Mouse (Mus musculus) liver, postnatal 0 days (tissue): ENCODE results near the gene Tec. TPM values are rescaled to one million over a fixed set of nuclear protein-coding genes. Genes with fewer than 3 reads are reported as not detected.
A peak's percentile ranks its signal among the peaks of the same experiment; 100 is the strongest.

ENCODE experiments used
- ATAC-seq: fragments of 200-750 bp; cut with Nextera tagmentation; 2 replicates; pipeline ENCODE4 v1.8.0; 2017; ENCODE audit warnings: mild to moderate bottlenecking, moderate library complexity
- DNase-seq: peaks from one replicate; pipeline ENCODE4 v3.0.0-alpha.2; 2016
- H3K27ac ChIP-seq: fragments of 300-500 bp; sonication (generic); 2 replicates; pipeline ENCODE4 v1.5.1; 2014; ENCODE audit warnings: antibody characterized with exemption, moderate library complexity, mild to moderate bottlenecking, low read depth
- H3K27me3 ChIP-seq: fragments of 300-500 bp; sonication (generic); 2 replicates; pipeline ENCODE4 v1.6.1; 2014; ENCODE audit warnings: low read length, control low read depth, mixed read lengths; ENCODE audit not compliant: insufficient read depth
- H3K36me3 ChIP-seq: fragments of 300-500 bp; sonication (generic); replicated peaks from 2 replicates; pipeline ENCODE4 v1.6.1; 2014; ENCODE audit warnings: mild to moderate bottlenecking, control low read depth, low read length, moderate library complexity, mixed read lengths; ENCODE audit not compliant: insufficient read depth
- H3K4me1 ChIP-seq: fragments of 300-500 bp; sonication (generic); 2 replicates; pipeline ENCODE4 v1.6.1; 2014; ENCODE audit warnings: antibody characterized with exemption, mild to moderate bottlenecking, control low read depth; ENCODE audit not compliant: insufficient read depth
- H3K4me2 ChIP-seq: fragments of 300-500 bp; sonication (generic); 2 replicates; pipeline ENCODE4 v1.6.1; 2014; ENCODE audit warnings: low read depth, mild to moderate bottlenecking, low read length, moderate library complexity, mixed read lengths
- H3K4me3 ChIP-seq: fragments of 300-500 bp; sonication (generic); 2 replicates; pipeline ENCODE4 v1.5.1; 2014; ENCODE audit warnings: low read depth, low read length
- H3K9ac ChIP-seq: fragments of 300-500 bp; sonication (generic); replicated peaks from 2 replicates; pipeline ENCODE4 v1.6.1; 2014; ENCODE audit warnings: mild to moderate bottlenecking, moderate library complexity
- H3K9me3 ChIP-seq: fragments of 300-500 bp; sonication (generic); 2 replicates; pipeline ENCODE4 v1.6.1; 2016; ENCODE audit warnings: mild to moderate bottlenecking, control low read depth, low read length, mixed read lengths
- CTCF ChIP-seq: sonication (generic); IDR thresholded peaks from 2 replicates; pipeline ENCODE4 v1.5.1; 2016; ENCODE audit warnings: antibody characterized with exemption, low read depth
- EP300 ChIP-seq: IDR thresholded peaks from 2 replicates; pipeline ENCODE4 v1.6.1; 2016; ENCODE audit warnings: antibody characterized with exemption, low read depth, mild to moderate bottlenecking
- WGBS: fragments of 180-500 bp; shearing (Covaris S2); extraction: QIAGEN DNeasy Blood & Tissue Kit; methylation state at CpG from one replicate; pipeline ENCODE4 v1.1.7; 2014; ENCODE audit not compliant: insufficient replicate concordance; 5-methylcytosine and 5-hydroxymethylcytosine counted together
- polyA plus RNA-seq: library from polyadenylated mRNA; unstranded; fragments of >200 nt; fragmentation: Nextera tagmentation; extraction: Ambion mirVana; gene quantifications from 2 replicates; pipeline ENCODE4 v1.2.1, GENCODE M21; 2015

Gene Tec
- polyA plus RNA-seq, 1 experiment from 2014 or later, result 9.2 TPM

DNA sequence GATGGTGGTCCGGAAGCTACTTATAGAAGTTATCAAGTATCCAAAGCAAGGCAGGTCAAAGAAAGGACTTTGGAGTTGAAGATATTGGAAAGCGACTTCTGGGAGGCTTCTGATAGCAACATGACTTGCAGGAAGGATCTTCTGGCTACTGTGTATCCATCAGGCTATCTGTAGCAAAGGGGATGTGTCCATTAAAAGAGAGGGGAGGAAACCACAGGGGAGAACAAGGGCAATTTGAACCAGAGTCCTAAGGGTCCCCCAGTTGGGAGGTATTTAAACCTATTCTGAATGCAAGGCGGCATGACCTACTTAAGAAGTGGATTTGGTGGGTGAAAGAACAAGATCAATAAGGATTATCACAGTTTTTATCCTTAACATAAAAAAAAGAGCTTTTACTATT is 43.0 kb upstream of the Tec start:
- 62% methylated on average over 3 of the region's 3 CpGs for WGBS
- no peaks in the 10 kb centered on the region for H3K27me3 ChIP-seq
- H3K4me3 ChIP-seq, result no peak overlapping the region
- no peaks in the 10 kb centered on the region for H3K36me3 ChIP-seq
- no peak overlapping the region for H3K9ac ChIP-seq
- TF ChIP-seq EP300 (no peak), CTCF (no peak)
- H3K4me2 ChIP-seq, result no peak overlapping the region
- no peaks in the 10 kb centered on the region for H3K9me3 ChIP-seq
- H3K4me1 ChIP-seq, result peaks cover 26% of the 10 kb centered on the region
- no peak for ATAC-seq
- no peak overlapping the region for H3K27ac ChIP-seq
- no peak for DNase-seq

DNA sequence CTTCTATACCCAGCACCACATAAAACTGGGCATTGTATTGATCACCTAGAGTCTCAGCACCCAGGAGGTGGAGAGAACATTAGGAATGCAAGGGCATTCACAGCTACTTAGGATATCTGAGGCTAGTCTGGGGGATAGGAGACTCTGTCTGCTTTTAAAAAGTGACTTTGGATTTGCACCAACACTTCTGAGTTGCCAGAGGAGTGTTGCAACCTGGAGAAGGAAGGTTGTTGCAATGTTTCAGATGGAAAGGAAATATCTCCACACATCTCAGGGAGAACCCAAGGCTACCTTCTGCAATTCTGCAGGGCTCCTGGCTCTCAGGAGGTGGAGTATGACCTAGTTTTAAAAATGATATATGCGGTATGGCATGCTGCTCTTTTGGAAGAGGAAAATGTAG is 42.1 kb upstream of the Tec start:
- no peak for ATAC-seq
- Histone ChIP-seq H3K27me3 (no peaks in the 10 kb centered on the region), H3K27ac (no peak overlapping the region), H3K4me2 (no peak overlapping the region), H3K36me3 (no peaks in the 10 kb centered on the region), H3K4me1 (peaks cover 18% of the 10 kb centered on the region), H3K9ac (no peak overlapping the region), H3K4me3 (no peak overlapping the region), H3K9me3 (no peaks in the 10 kb centered on the region)
- DNase-seq, result no peak
- TF ChIP-seq EP300 (no peak), CTCF (no peak)
- 72% methylated on average over 1 of the region's 1 CpGs for WGBS

DNA sequence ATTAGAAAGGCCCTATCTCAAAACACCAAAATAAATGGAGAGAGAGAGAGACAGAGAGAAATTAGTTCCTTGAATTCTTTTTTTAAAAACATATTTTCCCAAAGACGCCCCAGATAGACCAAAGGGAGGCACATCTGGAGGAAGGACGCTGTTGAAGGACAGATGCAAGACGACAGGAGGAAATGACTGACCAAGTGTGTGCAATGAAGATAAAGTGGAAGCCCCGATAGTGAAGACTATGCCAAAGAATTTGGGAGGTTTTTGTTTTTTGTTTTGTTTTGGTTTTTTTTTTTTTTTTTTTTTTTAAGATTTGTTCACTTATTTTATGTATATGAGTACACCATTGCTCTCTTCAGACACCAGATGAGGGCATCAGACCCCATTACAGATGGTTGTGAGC is 41.1 kb upstream of the Tec start:
- no peaks in the 10 kb centered on the region for H3K9me3 ChIP-seq
- H3K4me3 ChIP-seq, result no peak overlapping the region
- peak; percentile 45; the same call in 1 of the 2 replicates for TF ChIP-seq EP300
- TF ChIP-seq CTCF, result no peak
- DNase-seq (no peak), ATAC-seq (no peak)
- 28% methylated on average over 4 of the region's 4 CpGs for WGBS
- peaks cover 15% of the 10 kb centered on the region for H3K4me1 ChIP-seq
- no peaks in the 10 kb centered on the region for H3K36me3 ChIP-seq
- no peaks in the 10 kb centered on the region for H3K27me3 ChIP-seq
- no peak overlapping the region for H3K9ac ChIP-seq
- H3K27ac ChIP-seq, result no peak overlapping the region
- no peak overlapping the region for H3K4me2 ChIP-seq

DNA sequence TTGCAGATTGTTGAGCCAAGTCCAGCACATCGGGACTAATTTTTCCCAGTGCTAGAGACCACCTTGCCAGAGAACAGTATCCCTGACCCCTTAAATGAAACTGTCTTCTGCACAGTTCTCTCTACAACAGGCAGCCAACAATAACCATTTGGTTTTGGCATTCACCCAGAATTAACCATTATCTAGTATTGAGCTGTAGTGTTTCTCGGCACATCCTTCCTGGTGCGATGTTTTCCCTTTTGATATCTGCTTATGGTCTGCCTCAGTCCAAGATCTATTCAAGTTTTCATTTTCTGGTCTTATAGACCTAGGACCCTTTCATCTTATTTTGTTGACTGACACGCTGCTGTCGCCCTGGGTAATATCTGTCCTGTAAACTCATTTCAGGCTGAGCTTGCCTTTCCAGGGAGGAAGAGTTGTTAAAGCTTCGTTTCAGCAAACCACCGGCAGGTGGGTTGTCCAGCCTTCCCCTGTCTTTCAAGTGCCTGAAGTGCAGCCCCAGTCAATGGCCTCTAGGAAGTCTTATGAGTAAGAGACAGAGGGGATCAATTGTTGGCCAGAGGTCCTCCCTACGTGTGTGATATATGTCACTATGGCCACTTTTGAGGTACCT is 40.1 kb upstream of the Tec start:
- no peak for ATAC-seq
- TF ChIP-seq EP300 (no peak), CTCF (no peak)
- H3K27ac ChIP-seq, result no peak overlapping the region
- WGBS, result 49% methylated on average over 8 of the region's 8 CpGs
- H3K4me1 ChIP-seq, result peaks cover 14% of the 10 kb centered on the region
- H3K9ac ChIP-seq, result no peak overlapping the region
- no peak for DNase-seq
- no peaks in the 10 kb centered on the region for H3K27me3 ChIP-seq
- no peak overlapping the region for H3K4me3 ChIP-seq
- H3K9me3 ChIP-seq, result no peaks in the 10 kb centered on the region
- no peak overlapping the region for H3K4me2 ChIP-seq
- no peaks in the 10 kb centered on the region for H3K36me3 ChIP-seq

DNA sequence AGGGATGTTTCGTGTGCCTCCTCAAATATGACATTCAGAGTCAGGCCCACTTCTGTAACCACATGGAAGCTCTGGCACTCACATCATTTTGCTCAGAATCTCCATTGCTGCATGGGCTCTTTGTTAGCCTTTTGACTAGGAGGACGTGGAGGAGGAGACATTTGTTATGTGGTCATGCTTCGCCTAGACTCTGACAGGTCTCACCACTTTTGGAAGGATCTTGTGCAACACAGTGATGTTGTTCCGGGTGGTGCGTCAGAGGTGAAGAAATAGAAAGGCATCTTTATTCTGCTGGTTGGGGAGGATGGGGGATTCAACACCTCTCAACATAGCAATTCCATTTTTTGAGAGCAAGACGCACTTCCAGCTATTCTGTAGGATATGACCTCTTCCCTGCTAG is 39.1 kb upstream of the Tec start:
- Histone ChIP-seq H3K9me3 (no peaks in the 10 kb centered on the region), H3K9ac (no peak overlapping the region), H3K36me3 (no peaks in the 10 kb centered on the region), H3K4me3 (no peak overlapping the region), H3K27me3 (no peaks in the 10 kb centered on the region), H3K4me1 (0 out of 2 replicates have a peak, but pooled peaks cover 8% of the 10 kb centered on the region), H3K27ac (no peak overlapping the region), H3K4me2 (no peak overlapping the region)
- ATAC-seq (no peak), DNase-seq (no peak)
- TF ChIP-seq EP300, result no peak
- TF ChIP-seq CTCF, result no peak
- 77% methylated on average over 6 of the region's 6 CpGs for WGBS

DNA sequence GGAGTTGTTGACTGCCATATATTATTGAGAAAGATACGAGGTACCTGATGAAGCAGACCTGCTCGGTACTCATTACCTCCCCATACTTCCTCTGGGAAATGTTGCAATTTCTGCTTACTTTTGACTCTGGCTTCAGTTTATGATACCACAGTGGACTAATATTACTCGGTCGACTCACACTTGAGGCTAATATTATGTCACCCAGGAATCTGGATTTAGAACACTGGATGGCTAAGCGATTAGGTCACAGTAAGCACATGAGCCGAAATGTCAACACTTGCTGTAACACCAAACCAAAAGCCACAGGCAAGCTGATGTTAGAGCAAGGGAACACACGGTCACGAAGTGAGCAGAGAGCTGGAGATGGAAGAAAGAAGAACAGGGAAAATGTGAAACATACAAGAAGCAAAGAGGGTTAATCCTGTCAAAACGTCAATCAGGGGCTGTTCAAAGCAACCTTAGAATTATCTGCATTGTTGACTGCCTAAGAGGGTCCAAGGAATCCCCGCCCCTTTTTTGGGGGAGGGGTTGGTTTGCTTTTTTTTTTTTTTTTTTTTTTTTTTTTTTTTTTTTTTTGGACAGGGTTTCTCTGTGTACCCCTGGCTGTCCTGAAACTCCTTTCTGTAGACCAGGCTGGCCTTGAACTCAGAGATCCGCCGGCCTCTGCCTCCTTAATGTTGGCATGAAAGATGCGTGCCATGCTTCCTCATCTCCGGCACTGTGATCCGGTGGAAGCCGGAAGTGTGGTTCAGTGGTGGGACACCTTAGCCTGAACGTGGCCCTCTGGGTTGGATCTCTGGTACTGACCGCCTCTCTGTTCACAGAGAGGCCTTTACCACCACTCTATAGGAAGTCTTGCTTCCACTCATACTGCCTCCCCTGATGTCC is 36.9 kb upstream of the Tec start:
- WGBS, result 56% methylated on average over 18 of the region's 18 CpGs
- Histone ChIP-seq H3K27me3 (no peaks in the 10 kb centered on the region), H3K27ac (0 out of 2 replicates have a peak overlapping the region, but pooled peaks have one; percentile 44), H3K4me1 (0 out of 2 replicates have a peak, but pooled peaks cover 4% of the 10 kb centered on the region), H3K9me3 (no peaks in the 10 kb centered on the region), H3K4me2 (no peak overlapping the region), H3K9ac (no peak overlapping the region), H3K4me3 (no peak overlapping the region), H3K36me3 (no peaks in the 10 kb centered on the region)
- ATAC-seq (peak; percentile 92), DNase-seq (peak; percentile 36)
- TF ChIP-seq CTCF, result no peak
- peak; percentile 36; the same call in 1 of the 2 replicates for TF ChIP-seq EP300
